Mouse (Mus musculus): ENCODE results near the gene Hist1h2ad. TPM values are rescaled to one million over a fixed set of nuclear protein-coding genes. Genes with fewer than 3 reads are reported as not detected.
A peak's percentile ranks its signal among the peaks of the same experiment; 100 is the strongest.

Gene Hist1h2ad
- polyA plus RNA-seq, 1 experiment from 2014 or later = 1.8 TPM

DNA sequence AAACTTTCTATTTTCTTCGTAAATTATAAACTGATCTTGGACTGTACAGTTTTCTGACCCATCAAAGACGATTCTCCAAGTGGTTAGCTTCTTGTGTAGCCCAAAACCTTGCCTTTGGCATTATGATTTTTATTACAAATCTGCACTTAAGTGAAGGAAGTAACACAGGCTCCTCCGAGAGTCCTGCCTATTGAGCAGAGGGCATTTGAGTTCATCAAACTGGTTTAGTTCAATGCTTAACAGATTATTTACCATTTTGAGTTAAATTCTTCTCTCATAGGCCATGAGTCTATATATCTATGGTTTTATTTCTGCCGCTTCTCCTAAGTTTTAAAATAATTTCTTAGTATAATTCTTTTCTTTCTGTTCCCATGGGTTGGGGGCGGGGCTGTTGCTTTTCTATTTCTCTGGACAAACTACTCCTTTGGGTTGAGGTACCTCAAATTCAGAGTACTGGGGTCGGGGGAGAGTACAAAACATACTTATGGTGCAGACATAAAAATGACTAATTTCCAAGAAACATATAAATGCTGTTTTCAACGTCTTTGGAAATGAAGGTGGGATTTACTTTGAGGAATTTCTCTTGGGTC is 48.8 kb downstream of the Hist1h2ad start:
- Histone ChIP-seq H3K27me3 (peaks cover 6% of the 10 kb centered on the region; the same call in 1 of the 2 replicates), H3K9ac (replicated peaks) (peak overlapping the region; percentile 93), H3K9me3 (no peaks in the 10 kb centered on the region), H3K4me2 (replicated peaks) (peak overlapping the region; percentile 93), H3K4me3 (peak overlapping the region; percentile 65), H3K27ac (replicated peaks) (peak overlapping the region; percentile 97), H3K4me1 (peaks cover 15% of the 10 kb centered on the region), H3K36me3 (no peaks in the 10 kb centered on the region)
- no peak for ATAC-seq (ENCODE audit: low FRiP score, low read depth)
- 24% methylated on average over 7 of the region's 7 CpGs for WGBS

Small RNAs within 50 kb of the gene (microRNA-seq; reads per million reads assigned to microRNA genes)
- gene Gm44297 = not detected
- not detected for gene Gm44359
- not detected for gene Gm44394

Other genes with a start within 250 kb of the Hist1h2ad start
- 66.1 and 66.9 TPM in 2 replicates for gene Zfp322a, start 205.2 kb upstream of the Hist1h2ad start, polyA plus RNA-seq (2016; fragmentation: Nextera tagmentation; extraction: Ambion mirVana)
- 10.1 and 12.3 TPM in 2 replicates for gene Abt1, start 150.5 kb upstream of the Hist1h2ad start, polyA plus RNA-seq (2016; fragmentation: Nextera tagmentation; extraction: Ambion mirVana)
- not detected in 2 replicates for gene Btn1a1, start 108.5 kb upstream of the Hist1h2ad start, polyA plus RNA-seq (2016; fragmentation: Nextera tagmentation; extraction: Ambion mirVana)
- gene Btn2a2, start 85.5 kb upstream of the Hist1h2ad start, polyA plus RNA-seq (2016; fragmentation: Nextera tagmentation; extraction: Ambion mirVana) = 0.10 and 0.17 TPM in 2 replicates
- 4.2 and 4.4 TPM in 2 replicates for gene Hist1h4h, start 43.3 kb upstream of the Hist1h2ad start, polyA plus RNA-seq (2016; fragmentation: Nextera tagmentation; extraction: Ambion mirVana)
- 7.9 and 8.4 TPM in 2 replicates for gene Hist1h2af, start 40.5 kb upstream of the Hist1h2ad start, polyA plus RNA-seq (2016; fragmentation: Nextera tagmentation; extraction: Ambion mirVana)
- gene Hist1h3g, start 39.0 kb upstream of the Hist1h2ad start, polyA plus RNA-seq (2016; fragmentation: Nextera tagmentation; extraction: Ambion mirVana) = 4.8 and 6.9 TPM in 2 replicates
- gene Hist1h2bh, start 31.0 kb upstream of the Hist1h2ad start, polyA plus RNA-seq (2016; fragmentation: Nextera tagmentation; extraction: Ambion mirVana) = 0.56 and 0.64 TPM in 2 replicates
- 1.0 and 1.3 TPM in 2 replicates for gene Hist1h3f, start 30.3 kb upstream of the Hist1h2ad start, polyA plus RNA-seq (2016; fragmentation: Nextera tagmentation; extraction: Ambion mirVana)
- gene Hist1h4f, start 22.7 kb upstream of the Hist1h2ad start, polyA plus RNA-seq (2016; fragmentation: Nextera tagmentation; extraction: Ambion mirVana) = 0.85 and 1.7 TPM in 2 replicates
- gene Hist1h1d, start 21.1 kb upstream of the Hist1h2ad start, polyA plus RNA-seq (2016; fragmentation: Nextera tagmentation; extraction: Ambion mirVana) = 0.37 and 0.45 TPM in 2 replicates
- 6.5 and 7.0 TPM in 2 replicates for gene Hist1h3e, start 12.0 kb upstream of the Hist1h2ad start, polyA plus RNA-seq (2016; fragmentation: Nextera tagmentation; extraction: Ambion mirVana)
- 95.2 and 113 TPM in 2 replicates for gene Hist1h2ae, start 3.2 kb upstream of the Hist1h2ad start, polyA plus RNA-seq (2016; fragmentation: Nextera tagmentation; extraction: Ambion mirVana)
- gene Hist1h2bg, start 3.0 kb upstream of the Hist1h2ad start, polyA plus RNA-seq (2016; fragmentation: Nextera tagmentation; extraction: Ambion mirVana) = 13.0 and 13.8 TPM in 2 replicates
- 4.5 and 5.1 TPM in 2 replicates for gene Hist1h2bf, start 185 bp upstream of the Hist1h2ad start, polyA plus RNA-seq (2016; fragmentation: Nextera tagmentation; extraction: Ambion mirVana)
- 4.6 and 5.4 TPM in 2 replicates for gene Hist1h3d, start 1.4 kb downstream of the Hist1h2ad start, polyA plus RNA-seq (2016; fragmentation: Nextera tagmentation; extraction: Ambion mirVana)
- gene Hist1h4d, start 7.2 kb downstream of the Hist1h2ad start, polyA plus RNA-seq (2016; fragmentation: Nextera tagmentation; extraction: Ambion mirVana) = 109 and 113 TPM in 2 replicates
- 2.5 and 2.9 TPM in 2 replicates for gene Hist1h2be, start 46.7 kb downstream of the Hist1h2ad start, polyA plus RNA-seq (2016; fragmentation: Nextera tagmentation; extraction: Ambion mirVana)
- 24.2 and 27.0 TPM in 2 replicates for gene Hist1h1e, start 48.2 kb downstream of the Hist1h2ad start, polyA plus RNA-seq (2016; fragmentation: Nextera tagmentation; extraction: Ambion mirVana)
- gene Hist1h2ac, start 109.6 kb downstream of the Hist1h2ad start, polyA plus RNA-seq (2016; fragmentation: Nextera tagmentation; extraction: Ambion mirVana) = 1.1 TPM in 2 replicates
- 28.7 and 29.9 TPM in 2 replicates for gene Hist1h2bc, start 109.8 kb downstream of the Hist1h2ad start, polyA plus RNA-seq (2016; fragmentation: Nextera tagmentation; extraction: Ambion mirVana)
- gene Hist1h1t, start 121.4 kb downstream of the Hist1h2ad start, polyA plus RNA-seq (2016; fragmentation: Nextera tagmentation; extraction: Ambion mirVana) = not detected in 2 replicates
- 5.8 and 6.8 TPM in 2 replicates for gene Hist1h4c, start 124.1 kb downstream of the Hist1h2ad start, polyA plus RNA-seq (2016; fragmentation: Nextera tagmentation; extraction: Ambion mirVana)
- gene Hfe, start 136.5 kb downstream of the Hist1h2ad start, polyA plus RNA-seq (2016; fragmentation: Nextera tagmentation; extraction: Ambion mirVana) = 3.1 and 3.3 TPM in 2 replicates
- 13.6 and 14.0 TPM in 2 replicates for gene Hist1h1c, start 164.4 kb downstream of the Hist1h2ad start, polyA plus RNA-seq (2016; fragmentation: Nextera tagmentation; extraction: Ambion mirVana)
- 7.9 and 9.3 TPM in 2 replicates for gene Hist1h3c, start 171.2 kb downstream of the Hist1h2ad start, polyA plus RNA-seq (2016; fragmentation: Nextera tagmentation; extraction: Ambion mirVana)
- gene Hist1h2bb, start 172.4 kb downstream of the Hist1h2ad start, polyA plus RNA-seq (2016; fragmentation: Nextera tagmentation; extraction: Ambion mirVana) = 2.5 and 4.5 TPM in 2 replicates
- 53.0 and 53.2 TPM in 2 replicates for gene Hist1h2ab, start 176.7 kb downstream of the Hist1h2ad start, polyA plus RNA-seq (2016; fragmentation: Nextera tagmentation; extraction: Ambion mirVana)
- 14.7 and 16.1 TPM in 2 replicates for gene Hist1h3b, start 177.9 kb downstream of the Hist1h2ad start, polyA plus RNA-seq (2016; fragmentation: Nextera tagmentation; extraction: Ambion mirVana)
- gene Hist1h4b, start 182.6 kb downstream of the Hist1h2ad start, polyA plus RNA-seq (2016; fragmentation: Nextera tagmentation; extraction: Ambion mirVana) = 5.0 and 8.0 TPM in 2 replicates
- 0.41 and 1.3 TPM in 2 replicates for gene Hist1h4a, start 186.8 kb downstream of the Hist1h2ad start, polyA plus RNA-seq (2016; fragmentation: Nextera tagmentation; extraction: Ambion mirVana)
- gene Hist1h3a, start 188.0 kb downstream of the Hist1h2ad start, polyA plus RNA-seq (2016; fragmentation: Nextera tagmentation; extraction: Ambion mirVana) = 4.6 and 5.1 TPM in 2 replicates
- gene Hist1h1a, start 189.3 kb downstream of the Hist1h2ad start, polyA plus RNA-seq (2016; fragmentation: Nextera tagmentation; extraction: Ambion mirVana) = 2.3 and 3.6 TPM in 2 replicates
- gene Trim38, start 195.5 kb downstream of the Hist1h2ad start, polyA plus RNA-seq (2016; fragmentation: Nextera tagmentation; extraction: Ambion mirVana) = not detected in 2 replicates
- gene Slc17a2, start 232.6 kb downstream of the Hist1h2ad start, polyA plus RNA-seq (2016; fragmentation: Nextera tagmentation; extraction: Ambion mirVana) = not detected in 2 replicates